Mouse (Mus musculus) CH12.LX (cell line): ENCODE results near the gene Prkg1.
"Not testable (repeated sequence)": the region's sequence is repeated elsewhere in the genome, so short reads cannot be mapped to it uniquely, and the experiment has no call there.

ENCODE experiments used
- CHD2 ChIP-seq: IDR thresholded peaks from 2 replicates; pipeline ENCODE4 v1.6.1; 2011; ENCODE audit warnings: low read length, improper control_type of control experiment
- CTCF ChIP-seq, 2 experiments: IDR thresholded peaks in 1 of 2; conservative IDR thresholded peaks in 1 of 2; 2 replicates each; pipeline ENCODE4 v1.5.1; 2011 to 2012; ENCODE audit warnings: low read depth in 2 of 2, low read length in 2 of 2, improper control_type of control experiment in 1 of 2, inconsistent platforms in 1 of 2, mild to moderate bottlenecking in 1 of 2, moderate library complexity in 1 of 2
- E2F4 ChIP-seq: IDR thresholded peaks from 2 replicates; pipeline ENCODE4 v1.6.1; 2011; ENCODE audit warnings: low read depth, low read length, improper control_type of control experiment; ENCODE audit not compliant: insufficient replicate concordance
- EP300 ChIP-seq: IDR thresholded peaks from 2 replicates; pipeline ENCODE4 v1.6.1; 2011; ENCODE audit warnings: low read length, improper control_type of control experiment
- GABPA ChIP-seq: IDR thresholded peaks from 2 replicates; pipeline ENCODE4 v1.6.1; 2012; ENCODE audit warnings: low read depth, low read length, improper control_type of control experiment, inconsistent platforms; ENCODE audit not compliant: insufficient replicate concordance
- MAZ ChIP-seq: IDR thresholded peaks from 2 replicates; pipeline ENCODE4 v1.6.1; 2012; ENCODE audit warnings: low read depth, mild to moderate bottlenecking, inconsistent platforms, low read length, improper control_type of control experiment, moderate library complexity
- POLR2A ChIP-seq: IDR thresholded peaks from 2 replicates; pipeline ENCODE4 v1.6.1; 2011; ENCODE audit warnings: low read depth, mild to moderate bottlenecking, improper control_type of control experiment, low read length
- SMC3 ChIP-seq: IDR thresholded peaks from 2 replicates; pipeline ENCODE4 v1.6.1; 2011; ENCODE audit warnings: low read depth, low read length, improper control_type of control experiment
- USF1 ChIP-seq: IDR thresholded peaks from 2 replicates; pipeline ENCODE4 v1.6.1; 2014; ENCODE audit warnings: low read depth, mild to moderate bottlenecking, inconsistent platforms, low read length, improper control_type of control experiment

GRCm38 (mm10) chr19:30539365-30539941, 1225.4 kb downstream of the Prkg1 start:
- TF ChIP-seq USF1; CTCF (conservative IDR thresholded peaks at IDR 0.05 in 1 of 2, IDR thresholded peaks at IDR 0.05 in 1 of 2; ENCODE audit: low read depth in 2 of 2, low read length in 2 of 2); EP300; POLR2A; E2F4; CHD2; MAZ; GABPA; SMC3: not testable (repeated sequence)
